Mouse (Mus musculus) T-helper 17 cell (primary cell): ENCODE data around the gene Gm47985.
"Not testable (repeated sequence)": the region's sequence is repeated elsewhere in the genome, so short reads cannot be mapped to it uniquely, and the experiment has no call there.

Source experiments
- in situ Hi-C, 2 experiments: fragments of 300-600 bp; cut with MboI, MseI; formaldehyde crosslinking; loops; 1 replicate in 1 of 2; 2 replicates in 1 of 2; pipeline ENCODE4 v1.15.1; 2025; ENCODE audit warnings: high pct_unique_total_duplicates in 2 of 2

Gm47985 gene

DNA sequence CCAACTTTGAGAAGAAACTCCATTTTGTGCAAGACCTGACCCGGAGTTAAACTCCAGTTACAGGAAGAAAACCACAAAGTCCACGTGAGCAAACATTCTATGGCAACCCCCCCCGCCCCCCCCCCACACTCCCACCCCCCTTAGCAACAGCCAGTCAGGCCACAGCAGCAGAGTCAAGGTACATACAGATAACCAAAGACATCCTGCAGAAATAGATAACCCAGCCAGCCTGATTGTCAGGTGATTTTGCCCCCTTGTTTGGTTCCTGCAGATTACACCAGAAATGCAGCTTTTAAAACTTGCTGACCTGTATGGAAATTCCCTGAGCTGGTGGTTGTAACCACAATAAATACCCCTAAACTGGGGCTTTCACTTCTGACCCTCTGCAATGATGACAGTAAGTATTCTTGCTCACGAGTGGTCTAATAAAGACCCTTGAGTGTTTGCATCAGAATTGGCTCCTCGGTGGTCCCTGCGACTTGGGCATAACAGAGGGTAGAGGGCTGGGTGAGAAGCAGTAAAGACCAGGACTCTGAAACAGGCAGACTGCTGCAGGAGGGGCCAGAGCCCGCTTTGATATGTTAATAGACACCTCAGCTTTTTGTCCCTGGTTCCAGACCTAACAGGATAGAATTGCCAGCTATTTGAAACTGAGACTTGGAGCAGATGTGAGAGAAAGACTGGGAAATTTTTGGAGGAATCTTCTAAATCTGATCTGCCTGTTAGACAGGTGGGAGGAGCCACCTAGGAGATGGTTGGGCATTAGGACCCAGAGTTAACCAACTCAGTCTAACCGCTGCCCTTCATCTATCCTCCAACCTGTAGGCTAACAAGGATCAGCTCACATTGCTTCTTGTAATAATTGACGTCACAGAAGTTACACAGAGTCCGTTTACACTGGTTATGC, 5.1 kb upstream of the Gm47985 start:
- in situ Hi-C loops, result no loop called here

- in situ Hi-C loops, result no loop called here
Measured at GRCm38 (mm10) chr1:151177937-151178271, 4.4 kb upstream of the Gm47985 start.

DNA sequence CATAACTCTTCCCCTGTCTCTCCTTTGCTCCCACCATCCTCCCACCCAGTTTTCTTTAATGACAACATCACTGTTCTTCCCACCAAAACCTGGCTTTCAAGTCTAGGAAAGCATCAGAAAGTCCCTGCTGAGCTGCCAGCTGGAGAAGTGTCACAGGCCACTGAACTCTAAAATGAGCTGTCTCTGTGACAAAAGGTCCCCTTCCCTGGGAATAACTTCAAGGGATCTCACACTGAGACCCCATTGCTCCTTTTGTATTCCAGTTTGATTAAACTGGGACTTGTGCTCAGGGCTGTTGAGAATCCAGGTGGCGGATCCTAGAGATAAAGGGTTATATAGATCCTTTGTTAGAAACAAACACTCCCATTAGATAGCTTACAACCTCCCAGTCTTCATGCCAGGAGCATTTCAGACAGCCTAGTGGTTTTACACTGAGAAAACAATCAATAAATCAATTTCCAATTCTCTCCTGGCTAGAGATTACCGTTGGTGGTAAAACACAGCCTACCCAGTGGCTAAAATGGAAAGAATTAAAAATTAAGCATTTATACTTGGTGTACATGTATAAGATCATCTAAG, 3.7 kb upstream of the Gm47985 start:
- in situ Hi-C loops, result no loop called here

GRCm38 (mm10) chr1:151180167-151180566, 2.2 kb upstream of the Gm47985 start:
- in situ Hi-C loops, result loop anchor here in 1 of 2 experiments (10.0 kb wide), 1 partner anchor 835 kb away; no protein-coding TSS in a partner anchor

DNA sequence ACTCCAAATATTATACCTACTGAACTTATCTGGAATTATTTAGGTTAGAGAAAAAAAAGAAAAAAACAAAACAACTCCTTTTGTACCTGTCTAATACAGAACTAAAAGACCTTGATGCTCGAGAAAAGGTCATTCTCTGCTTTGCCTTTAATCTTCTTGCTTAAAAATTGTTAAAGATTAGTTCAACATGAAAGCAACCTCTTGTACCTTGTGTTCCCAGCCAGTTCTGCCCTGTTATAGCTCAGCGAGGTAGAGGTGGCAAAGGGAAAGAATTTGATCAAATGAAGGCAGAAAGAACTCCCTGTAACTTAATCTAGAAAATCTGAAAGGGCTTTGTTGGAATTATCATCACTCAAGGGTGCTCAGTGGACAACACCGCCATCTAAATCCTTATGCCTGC, 3.8 kb downstream of the Gm47985 start:
- in situ Hi-C loops, result loop anchor here in 1 of 2 experiments (10.0 kb wide), 1 partner anchor 829 kb away; no protein-coding TSS in a partner anchor

GRCm38 (mm10) chr1:151186879-151187424, 4.6 kb downstream of the Gm47985 start:
- in situ Hi-C loops, result loop anchor here in 1 of 2 experiments (10.0 kb wide), 1 partner anchor 828 kb away; no protein-coding TSS in a partner anchor

DNA sequence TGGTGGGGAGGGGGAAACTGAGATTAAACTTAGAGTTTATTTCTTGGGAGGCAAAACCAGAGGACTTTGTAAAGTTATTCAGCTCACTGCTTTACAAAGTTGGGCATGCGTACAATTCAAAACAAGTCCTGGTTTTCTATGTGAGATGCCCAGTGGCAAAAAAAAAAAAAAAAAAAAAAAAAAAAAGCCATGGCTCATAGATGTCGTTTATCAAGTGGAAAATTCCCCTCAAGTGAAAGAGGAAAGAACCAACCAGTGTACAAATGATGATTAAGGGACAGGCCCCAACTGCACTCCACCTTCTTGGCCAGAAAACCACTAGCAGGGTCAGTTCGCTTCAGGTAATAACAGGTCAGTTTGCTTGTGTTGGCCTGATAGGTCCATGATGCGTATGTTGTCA, 6.1 kb downstream of the Gm47985 start:
- in situ Hi-C loops, result loop anchor here in 1 of 2 experiments (10.0 kb wide), 1 partner anchor 826 kb away; no protein-coding TSS in a partner anchor

GRCm38 (mm10) chr1:151192075-151192474, 9.7 kb downstream of the Gm47985 start, which contains the start of gene Gm8947:
Gm8947 (plus strand) TSS chr1:151192376.
- in situ Hi-C loops, result not testable (repeated sequence)

- in situ Hi-C loops, result not testable (repeated sequence)
Measured at GRCm38 (mm10) chr1:151192739-151193138, 10.4 kb downstream of the Gm47985 start.

DNA sequence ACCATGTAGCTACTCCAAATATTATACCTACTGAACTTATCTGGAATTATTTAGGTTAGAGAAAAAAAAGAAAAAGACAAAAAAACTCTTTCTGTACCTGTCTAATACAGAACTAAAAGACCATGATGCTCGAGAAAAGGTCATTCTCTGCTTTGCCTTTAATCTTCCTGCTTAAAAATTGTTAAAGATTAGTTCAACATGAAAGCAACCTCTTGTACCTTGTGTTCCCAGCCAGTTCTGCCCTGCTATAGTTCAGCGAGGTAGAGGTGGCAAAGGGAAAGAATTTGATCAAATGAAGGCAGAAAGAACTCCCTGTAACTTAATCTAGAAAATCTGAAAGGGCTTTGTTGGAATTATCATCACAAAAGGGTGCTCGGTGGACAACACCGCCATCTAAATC, 13.6 kb downstream of the Gm47985 start:
- in situ Hi-C loops, result not testable (repeated sequence)

GRCm38 (mm10) chr1:151196690-151197089, 14.4 kb downstream of the Gm47985 start:
- in situ Hi-C loops, result not testable (repeated sequence)

- in situ Hi-C loops, result not testable (repeated sequence)
Measured at GRCm38 (mm10) chr1:151198120-151198519, 15.8 kb downstream of the Gm47985 start, which contains the start of gene Gm47995. Gm47995 (plus strand) TSS chr1:151198448.

GRCm38 (mm10) chr1:151200620-151201019, 18.3 kb downstream of the Gm47985 start:
- in situ Hi-C loops, result not testable (repeated sequence)

GRCm38 (mm10) chr1:151202771-151203170, 20.4 kb downstream of the Gm47985 start:
- in situ Hi-C loops, result not testable (repeated sequence)

GRCm38 (mm10) chr1:151203818-151204217, 21.5 kb downstream of the Gm47985 start, which contains the start of gene 3110040M04Rik:
3110040M04Rik (plus strand) TSS chr1:151204121.
- in situ Hi-C loops, result not testable (repeated sequence)

- in situ Hi-C loops, result not testable (repeated sequence)
Measured at GRCm38 (mm10) chr1:151208493-151208892, 26.2 kb downstream of the Gm47985 start.

- in situ Hi-C loops, result not testable (repeated sequence)
Measured at GRCm38 (mm10) chr1:151208944-151209343, 26.6 kb downstream of the Gm47985 start.

- in situ Hi-C loops, result not testable (repeated sequence)
Measured at GRCm38 (mm10) chr1:151209824-151210355, 27.6 kb downstream of the Gm47985 start, which contains the start of gene Gm47996. Gm47996 (plus strand) TSS chr1:151210131.

- in situ Hi-C loops, result not testable (repeated sequence)
Measured at GRCm38 (mm10) chr1:151211666-151212065, 29.3 kb downstream of the Gm47985 start.

- in situ Hi-C loops, result no loop called here
Measured at GRCm38 (mm10) chr1:151214862-151215261, 32.5 kb downstream of the Gm47985 start.

GRCm38 (mm10) chr1:151215985-151216384, 33.6 kb downstream of the Gm47985 start:
- in situ Hi-C loops, result no loop called here

- in situ Hi-C loops, result no loop called here
Measured at GRCm38 (mm10) chr1:151216417-151216816, 34.1 kb downstream of the Gm47985 start.
